Mouse (Mus musculus): ENCODE data around the gene Pakap.

GRCm38 (mm10) chr4:57690805-57691204 is 122.8 kb downstream of the Pakap start:
- TF ChIP-seq CTCF (conservative IDR thresholded peaks at IDR 0.05; ENCODE audit: insufficient read depth, insufficient read length, low read depth, low read length) (no peak), POLR2A (IDR thresholded peaks at IDR 0.05; ENCODE audit: low read depth, low read length) (no peak)
